Mouse (Mus musculus): ENCODE measurements around the gene Ddrgk1. TPM values are rescaled to one million over a fixed set of nuclear protein-coding genes. Genes with fewer than 3 reads are reported as not detected.
"Not testable (repeated sequence)": the region's sequence is repeated elsewhere in the genome, so short reads cannot be mapped to it uniquely, and the experiment has no call there.

Ddrgk1 gene
- total RNA-seq, 4 experiments from 2014 or later = 120 to 153 (median 133) TPM

GRCm38 (mm10) chr2:130653760-130654159 is 10.7 kb downstream of the Ddrgk1 start:
- DNase-seq (ENCODE audit: low spot score in 2 of 2) = no peak

- DNase-seq (ENCODE audit: low spot score in 2 of 2) = no peak
Measured at GRCm38 (mm10) chr2:130653303-130653702, 11.2 kb downstream of the Ddrgk1 start.

GRCm38 (mm10) chr2:130649028-130649427 is 15.4 kb downstream of the Ddrgk1 start:
- not testable (repeated sequence) for DNase-seq (ENCODE audit: low spot score in 2 of 2)

- DNase-seq (ENCODE audit: low spot score in 2 of 2) = no peak
Measured at GRCm38 (mm10) chr2:130645198-130645597, 19.3 kb downstream of the Ddrgk1 start.

- DNase-seq (ENCODE audit: low spot score in 2 of 2) = peak; percentile 88 to 90
Measured at GRCm38 (mm10) chr2:130642684-130643369, 21.6 kb downstream of the Ddrgk1 start, which contains the start of gene Lzts3. TSS of gene Lzts3 (minus strand) at chr2:130642803.

- DNase-seq (ENCODE audit: low spot score in 2 of 2) = no peak
Measured at GRCm38 (mm10) chr2:130642197-130642660, 22.2 kb downstream of the Ddrgk1 start.

- DNase-seq (ENCODE audit: low spot score in 2 of 2) = no peak
Measured at GRCm38 (mm10) chr2:130641351-130642025, 23.0 kb downstream of the Ddrgk1 start.

GRCm38 (mm10) chr2:130639276-130639675 is 25.2 kb downstream of the Ddrgk1 start:
- no peak for DNase-seq (ENCODE audit: low spot score in 2 of 2)

- DNase-seq (ENCODE audit: low spot score in 2 of 2) = no peak
Measured at GRCm38 (mm10) chr2:130638101-130638611, 26.3 kb downstream of the Ddrgk1 start.

GRCm38 (mm10) chr2:130635847-130636246 is 28.6 kb downstream of the Ddrgk1 start:
- no peak for DNase-seq (ENCODE audit: low spot score in 2 of 2)

GRCm38 (mm10) chr2:130634739-130635411 is 29.6 kb downstream of the Ddrgk1 start:
- no peak for DNase-seq (ENCODE audit: low spot score in 2 of 2)

- DNase-seq (ENCODE audit: low spot score in 2 of 2) = no peak
Measured at GRCm38 (mm10) chr2:130634006-130634738, 30.3 kb downstream of the Ddrgk1 start.

GRCm38 (mm10) chr2:130632887-130633675 is 31.4 kb downstream of the Ddrgk1 start:
- DNase-seq (ENCODE audit: low spot score in 2 of 2) = no peak

GRCm38 (mm10) chr2:130632416-130632815 is 32.0 kb downstream of the Ddrgk1 start:
- DNase-seq (ENCODE audit: low spot score in 2 of 2) = no peak

- DNase-seq (ENCODE audit: low spot score in 2 of 2) = peak; percentile 83
Measured at GRCm38 (mm10) chr2:130629839-130630203, 34.6 kb downstream of the Ddrgk1 start, which contains the start of the genes Fastkd5 and Ubox5. TSS of gene Fastkd5 (minus strand) at chr2:130630027. TSS of gene Ubox5 (minus strand) at chr2:130630038.

GRCm38 (mm10) chr2:130629080-130629838 is 35.2 kb downstream of the Ddrgk1 start:
- no peak for DNase-seq (ENCODE audit: low spot score in 2 of 2)

GRCm38 (mm10) chr2:130628424-130628823 is 36.0 kb downstream of the Ddrgk1 start:
- no peak for DNase-seq (ENCODE audit: low spot score in 2 of 2)

GRCm38 (mm10) chr2:130618972-130619371 is 45.5 kb downstream of the Ddrgk1 start:
- no peak for DNase-seq (ENCODE audit: low spot score in 2 of 2)

GRCm38 (mm10) chr2:130613091-130613490 is 51.4 kb downstream of the Ddrgk1 start:
- DNase-seq (ENCODE audit: low spot score in 2 of 2) = no peak

All from gastrocnemius, adult 8-10 months (tissue).